Mouse (Mus musculus) hematopoietic stem cell, adult 5-6 weeks (primary cell): Measurements from ENCODE around the gene Lsr. TPM values are rescaled to one million over a fixed set of nuclear protein-coding genes. Genes with fewer than 3 reads are reported as not detected.

Experiments used
- ATAC-seq, 2 experiments: fragments of 125-278 bp in 1 of 2; replicated peaks in 1 of 2; 2 replicates each; pipeline ENCODE4 v1.8.0; 2016 to 2017; ENCODE audit warnings: inconsistent platforms in 2 of 2, mild to moderate bottlenecking in 2 of 2, moderate number of reproducible peaks in 2 of 2, low read depth in 1 of 2, moderate TSS enrichment in 1 of 2; ENCODE audit not compliant: low FRiP score in 2 of 2, poor library complexity in 2 of 2, severe bottlenecking in 2 of 2, insufficient read depth in 1 of 2, low TSS enrichment in 1 of 2
- total RNA-seq: library from RNA; stranded (forward); fragments of 172-1452, 232-1000 nt; gene quantifications from 2 replicates; pipeline ENCODE4 v1.2.3, GENCODE M21; 2017

Lsr gene
- 1.2 and 2.4 TPM in 2 replicates for total RNA-seq

DNA sequence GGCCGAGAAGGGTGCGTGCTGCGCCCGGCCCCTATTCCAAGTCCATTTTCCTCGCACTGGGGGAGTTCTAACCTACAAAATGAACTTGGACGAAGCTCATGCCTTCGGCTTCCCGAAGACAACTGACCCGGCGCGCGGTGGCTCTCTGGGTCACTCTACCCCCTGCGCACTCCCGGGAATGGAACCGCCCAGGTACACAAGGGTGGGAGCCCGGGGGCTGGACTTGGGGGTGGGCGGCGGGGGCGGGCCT is at the start of gene Lsr:
TSS of gene Lsr (minus strand) at position 214 of the 250 bp plus-strand sequence.
- ATAC-seq, result no peak

GRCm38 (mm10) chr7:31017104-31017901 is 44.0 kb upstream of the Lsr start:
- no peak for ATAC-seq

DNA sequence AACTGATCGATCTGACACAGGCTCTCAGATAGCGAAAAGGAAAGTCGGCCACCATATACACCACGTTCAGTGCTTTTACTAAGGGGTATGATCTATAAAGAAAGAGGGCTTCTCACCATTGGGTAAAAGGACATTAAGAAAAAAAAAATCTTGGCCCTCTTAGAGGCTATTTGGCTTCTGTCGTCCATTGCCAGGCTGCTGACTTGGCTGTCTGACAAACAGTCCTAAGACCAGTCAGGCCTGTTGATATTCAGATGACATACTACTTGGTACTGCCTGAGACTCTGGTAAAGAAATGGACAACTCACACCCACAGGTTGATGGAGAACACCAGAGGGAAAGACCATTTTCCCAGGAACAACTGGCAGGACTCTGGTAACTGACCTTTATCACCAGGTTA is 39.7 kb upstream of the Lsr start:
- ATAC-seq, result no peak

DNA sequence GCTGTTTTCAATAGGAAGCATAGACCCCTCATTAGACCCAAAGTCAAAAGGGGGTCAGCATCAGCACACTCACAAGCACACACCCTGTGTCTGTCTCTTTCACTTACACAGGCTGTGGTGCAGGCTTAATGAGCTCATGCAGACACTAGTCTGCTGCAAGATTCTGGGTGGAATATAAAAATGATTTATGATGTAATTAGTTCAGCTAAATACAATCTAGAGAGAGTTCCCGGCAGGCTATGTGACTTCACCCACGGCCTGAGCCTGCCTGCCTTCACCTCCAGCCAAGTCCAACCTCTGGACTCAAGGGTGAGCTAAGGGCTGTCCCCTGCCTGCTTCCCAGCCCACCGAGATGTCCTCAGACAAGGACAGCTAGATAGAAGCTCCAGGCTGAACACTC is 35.6 kb upstream of the Lsr start:
- no peak; a peak in 1 of 4 replicates for ATAC-seq

GRCm38 (mm10) chr7:31008175-31008574 is 34.9 kb upstream of the Lsr start:
- peak; percentile 76 to 79 for ATAC-seq

DNA sequence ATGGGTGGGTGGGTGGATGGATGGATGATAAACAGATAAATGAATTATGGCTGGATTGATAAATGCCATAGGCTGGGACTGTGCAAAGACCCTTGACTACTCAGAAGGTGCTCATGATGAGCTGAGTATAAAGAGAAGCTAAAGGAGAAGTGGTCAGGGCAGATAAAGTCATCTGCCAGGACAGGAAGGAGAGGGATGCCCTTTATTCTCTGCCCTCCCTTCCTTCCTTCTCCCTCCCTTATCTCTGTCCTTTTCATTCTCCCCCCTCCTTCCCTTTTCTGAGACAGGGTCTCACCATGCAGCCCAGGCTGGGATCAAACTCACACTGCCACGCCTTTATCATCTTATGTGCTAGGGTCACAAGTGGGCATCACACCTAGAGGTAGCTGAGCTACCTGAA is 34.5 kb upstream of the Lsr start:
- ATAC-seq, result peak in 1 of 2 experiments; percentile 2; a peak in 1 of 4 replicates

DNA sequence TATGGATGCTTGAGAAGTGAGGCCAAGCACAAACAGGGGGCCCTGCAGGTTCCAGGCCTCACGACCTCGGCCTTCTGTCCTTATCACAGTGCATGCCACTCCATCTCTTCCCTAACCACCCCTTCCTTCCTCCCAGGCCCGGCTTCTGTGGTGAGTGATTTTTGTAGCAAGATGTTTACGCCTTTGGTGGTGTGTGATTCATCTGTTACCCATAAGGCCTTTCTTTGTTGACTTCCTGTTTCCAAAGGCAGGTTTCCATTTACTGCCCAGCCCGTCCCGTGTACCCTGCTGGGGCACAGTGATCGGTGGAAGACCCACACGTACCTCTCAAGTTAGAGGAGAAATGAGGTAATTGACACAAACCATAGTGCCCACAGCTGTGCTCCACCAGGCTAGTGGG is 29.4 kb upstream of the Lsr start:
- peak; percentile 86 to 95 for ATAC-seq

DNA sequence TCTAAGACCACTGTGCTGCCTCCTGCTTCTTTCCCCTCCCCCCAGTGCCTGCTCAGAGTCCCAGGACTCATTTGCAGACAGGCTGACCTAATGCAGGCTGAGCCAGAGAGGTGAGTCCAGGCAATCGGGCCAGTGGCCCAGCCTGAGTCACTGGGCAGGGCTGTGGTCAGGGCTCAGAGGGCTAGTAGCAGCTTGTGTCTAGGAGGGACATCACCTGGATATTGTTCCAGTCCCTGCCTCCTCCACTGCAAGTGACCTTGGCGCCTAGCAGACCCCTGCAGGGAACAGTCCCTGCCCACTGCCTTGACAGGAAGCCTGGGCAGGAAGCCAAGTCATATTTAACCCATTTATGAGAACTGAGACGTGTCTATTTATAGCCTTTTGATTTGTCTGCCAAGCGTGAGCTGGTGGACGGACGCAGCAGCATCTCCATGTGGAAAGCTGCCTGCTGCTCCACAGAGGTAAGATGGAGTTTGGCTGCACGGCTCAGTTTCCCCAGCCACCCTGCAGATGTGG is 27.3 kb upstream of the Lsr start:
- peak; percentile 64 to 75 for ATAC-seq

DNA sequence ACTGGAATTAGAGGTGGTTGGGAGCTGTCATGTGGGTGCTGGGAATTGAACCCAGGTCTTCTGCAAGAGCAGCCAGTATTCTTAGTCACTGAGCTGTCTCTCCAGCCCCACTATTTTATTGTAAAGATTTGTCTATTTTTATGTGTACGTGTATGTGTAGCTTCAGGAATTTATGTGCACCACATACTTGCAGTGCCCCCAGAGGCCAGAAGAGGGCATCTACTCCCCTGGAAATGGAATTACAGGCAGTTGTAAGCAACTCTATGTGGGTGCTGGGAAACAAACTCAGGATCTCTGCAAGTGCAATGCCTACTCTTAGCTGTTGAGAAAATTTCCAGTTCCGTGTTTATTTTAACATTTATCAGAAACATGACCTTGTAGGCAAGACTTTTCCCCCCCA is 23.2 kb upstream of the Lsr start:
- no peak for ATAC-seq

- ATAC-seq, result no peak
These were observed 20.7 kb upstream of the Lsr start for GRCm38 (mm10) chr7:30993986-30994385.

DNA sequence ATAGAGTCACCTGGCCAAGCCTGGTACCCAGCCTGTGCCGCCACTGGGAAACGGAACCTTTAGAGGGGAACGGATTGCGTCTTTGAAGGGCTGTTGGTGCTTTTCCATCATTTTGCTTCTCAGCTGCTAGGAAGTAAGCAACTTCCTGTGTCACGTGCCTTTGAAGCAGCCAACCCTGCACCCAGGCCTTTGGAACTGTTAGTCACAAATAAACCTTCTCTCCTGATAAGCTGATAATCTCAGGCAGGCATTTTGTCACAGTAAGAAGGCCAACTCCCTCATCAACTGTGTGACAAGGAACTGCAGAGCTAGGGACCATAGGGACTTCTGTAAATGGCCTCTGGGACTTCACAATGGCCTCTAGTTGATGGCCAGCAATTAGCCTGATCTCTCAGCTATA is 18.9 kb upstream of the Lsr start:
- ATAC-seq, result no peak

DNA sequence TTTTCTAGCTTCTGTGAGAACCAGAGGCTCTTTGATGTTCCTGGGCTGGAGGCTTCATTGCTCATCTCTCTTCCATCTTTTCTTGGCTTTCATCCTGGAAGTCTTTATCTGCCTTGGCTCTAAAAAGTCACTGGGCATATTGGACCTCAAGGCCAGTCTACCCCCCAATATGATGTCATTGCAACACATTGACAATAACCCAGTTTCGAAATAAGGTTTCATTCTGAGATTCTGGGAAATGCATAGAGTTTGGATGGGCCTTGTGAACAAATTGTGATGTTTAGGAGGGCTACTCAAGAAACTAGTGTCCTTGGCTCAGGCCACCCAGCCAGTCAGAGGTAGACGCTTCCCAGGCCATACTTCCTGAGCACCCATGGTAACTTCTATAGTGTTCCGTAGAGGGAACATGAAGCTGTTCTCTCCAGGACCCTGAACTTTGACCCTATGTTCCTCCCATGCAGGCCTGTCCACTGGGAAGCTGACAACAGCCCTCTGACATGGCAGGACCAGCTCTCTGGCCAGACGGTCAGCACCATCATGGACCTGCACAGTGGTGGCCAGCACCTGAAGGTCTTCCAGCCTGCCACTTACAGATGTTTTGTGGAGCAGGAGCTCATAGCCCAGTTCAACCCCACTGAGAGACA is 15.4 kb upstream of the Lsr start:
- ATAC-seq, result no peak

GRCm38 (mm10) chr7:30985357-30985756 is 12.1 kb upstream of the Lsr start:
- no peak for ATAC-seq

GRCm38 (mm10) chr7:30981703-30982102 is 8.4 kb upstream of the Lsr start:
- no peak for ATAC-seq

GRCm38 (mm10) chr7:30973501-30974289 is 431 bp upstream of the Lsr start, which contains the start of gene Fam187b:
Gene Fam187b, plus strand, starts transcription at chr7:30973790.
- ATAC-seq, result peak; percentile 90 to 91

GRCm38 (mm10) chr7:30972426-30973250 is 626 bp downstream of the Lsr start:
- ATAC-seq, result no peak

DNA sequence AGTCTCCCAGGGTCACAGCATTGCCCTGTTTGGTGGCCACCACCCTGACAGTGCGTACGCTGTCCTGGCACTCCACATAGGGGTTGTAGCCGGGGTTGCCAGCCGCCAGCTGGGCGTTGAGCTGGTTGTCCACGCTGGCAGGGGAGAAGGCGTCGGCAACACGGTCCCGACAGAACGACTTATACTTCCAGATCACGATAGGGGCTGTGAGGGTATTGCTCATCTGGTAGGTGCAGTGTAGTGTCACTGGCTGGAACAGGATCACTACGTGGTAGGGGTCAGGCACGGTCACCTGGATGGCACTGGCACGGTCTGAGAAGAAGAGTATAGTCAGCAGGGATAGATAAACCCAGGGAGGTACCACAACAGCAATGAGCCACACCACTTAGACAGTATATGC is 1.4 kb downstream of the Lsr start:
- no peak for ATAC-seq
